Mouse (Mus musculus): ENCODE measurements at regions not wholly inside any gene's neighbourhood (a gene's known extent, or its start where the extent isn't known, plus 50 kb on each side); places are given as distances from the start of the nearest gene placed in this dataset.

DNA sequence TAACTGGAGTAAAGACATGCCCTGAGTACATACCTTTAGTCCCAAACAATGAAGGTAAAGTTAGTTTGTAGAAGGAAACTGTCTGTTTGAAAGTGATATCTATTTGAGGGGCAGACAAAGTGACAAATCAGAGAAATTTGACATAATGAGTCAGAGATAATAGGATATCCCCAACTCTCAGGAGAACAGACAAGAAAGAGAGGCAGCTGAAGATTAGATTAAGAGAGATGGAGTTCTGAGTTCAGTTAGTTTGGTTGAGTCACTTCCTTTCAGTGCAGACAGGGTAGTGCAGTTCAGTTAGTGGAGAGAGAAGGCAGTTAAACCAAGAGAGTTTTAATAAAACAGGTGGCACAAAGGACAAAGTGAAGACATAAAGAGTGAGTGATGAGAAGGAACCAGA is 477.4 kb upstream of the Diaph2 start:
- DNase-seq, result no peak

DNA sequence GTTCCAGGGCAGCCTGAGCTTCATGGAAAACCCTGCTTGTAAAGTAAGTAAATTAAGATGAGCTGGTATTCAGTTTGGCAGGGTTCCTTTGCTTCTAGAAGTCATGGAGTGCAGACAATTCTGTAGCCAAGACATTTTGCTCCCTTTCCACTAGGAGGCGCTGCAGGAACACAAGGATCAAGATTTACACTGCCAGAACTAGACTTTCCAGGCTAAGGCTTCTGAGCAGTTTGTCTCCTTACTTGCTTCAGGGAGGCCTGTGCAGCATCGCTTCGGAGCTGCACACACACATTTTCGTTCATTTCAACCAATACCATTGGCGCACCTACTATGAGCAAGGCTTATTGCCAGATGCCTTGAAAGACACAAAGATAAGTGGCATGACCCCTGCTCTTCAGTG is 445.6 kb upstream of the Diaph2 start:
- peak; percentile 15 for DNase-seq

DNA sequence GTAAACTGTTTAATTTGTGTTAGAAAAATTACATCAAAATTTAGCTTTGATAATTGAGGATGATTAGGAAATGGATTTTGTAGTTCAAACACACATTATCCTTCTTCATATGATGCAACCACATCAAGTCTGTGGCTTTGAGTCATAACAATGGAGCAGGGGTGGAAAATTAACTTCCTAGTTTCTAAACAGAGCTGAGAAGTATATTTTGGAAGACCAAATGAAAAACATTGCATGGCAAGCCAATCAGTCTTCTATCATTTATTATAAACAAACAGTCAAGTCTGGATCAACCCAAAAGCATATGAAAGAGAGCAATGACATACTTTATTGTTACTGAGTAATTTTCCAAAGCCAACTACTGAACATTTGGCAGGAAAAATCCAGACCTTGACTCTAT is 440.2 kb upstream of the Diaph2 start:
- no peak for DNase-seq

DNA sequence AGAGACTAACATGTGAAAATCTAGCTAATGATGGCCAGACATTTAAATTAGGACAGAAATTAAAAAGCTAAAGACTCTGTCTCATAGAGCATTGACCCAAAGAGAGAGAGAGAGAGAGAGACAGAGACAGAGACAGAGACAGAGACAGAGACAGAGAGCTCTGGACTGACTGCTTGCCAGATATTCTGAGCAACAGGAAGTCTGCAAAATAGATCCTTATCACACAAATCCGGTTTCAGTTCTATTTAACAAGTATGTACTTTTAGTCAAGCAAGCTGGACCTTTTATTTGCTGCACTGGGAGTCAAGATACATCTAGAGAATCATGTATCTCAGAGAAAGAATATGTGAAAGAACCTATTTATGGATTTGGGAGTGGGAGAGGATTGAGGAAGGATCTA is 420.1 kb upstream of the Diaph2 start:
- DNase-seq, result no peak

DNA sequence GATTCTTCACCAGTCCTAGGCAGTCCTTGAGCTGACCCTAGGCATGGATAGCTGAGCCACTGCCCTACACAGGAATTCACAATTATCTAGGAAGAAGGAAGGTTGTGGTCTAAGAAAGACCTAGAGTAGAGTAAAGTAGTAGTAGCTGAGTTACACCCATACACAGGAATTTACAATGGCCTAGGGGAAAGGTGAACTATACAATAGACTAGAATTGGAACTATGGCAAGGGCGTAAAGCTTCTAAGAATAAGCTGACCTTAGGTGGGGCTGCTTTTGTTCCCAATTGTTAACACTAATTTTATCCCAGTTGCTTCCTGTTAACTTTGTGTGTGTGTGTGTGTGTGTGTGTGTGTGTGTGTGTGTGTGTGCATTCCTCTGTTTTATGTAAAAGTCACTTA is 416.7 kb upstream of the Diaph2 start:
- DNase-seq, result no peak

Measured in thymus, postnatal 14 days (tissue).